Mouse (Mus musculus) adrenal gland (tissue): ENCODE measurements around the gene Nxph1.

Source experiments
- intact Hi-C: fragments of 180-260 bp; cut with DNase I; formaldehyde crosslinking; loops from one replicate; pipeline ENCODE4 v1.15.1; 2025
- long read RNA-seq, 2 experiments: library from polyadenylated mRNA; unstranded; transcript quantifications; one replicate each; pipeline ENCODE4 v2.0.0; 2020; ENCODE audit warnings: borderline replicate concordance in 1 of 2; ENCODE audit not compliant: insufficient replicate concordance in 1 of 2

Gene Nxph1
- long read RNA-seq, experiment 1, partial matches to known transcripts: 0 of 1 reads
- long read RNA-seq, experiment 1, other reads (novel, unspliced or antisense): 1 of 1 reads
- long read RNA-seq, experiment 2, partial matches to known transcripts: 0 of 1 reads
- long read RNA-seq, experiment 2, other reads (novel, unspliced or antisense): 1 of 1 reads

- intact Hi-C loops: no loop called here
These were observed at the start of gene Nxph1 for GRCm38 (mm10) chr6:8948131-8948470. Gene Nxph1, plus strand, starts transcription at chr6:8948431.

GRCm38 (mm10) chr6:8900021-8900728 lies 48.1 kb upstream of the Nxph1 start:
- intact Hi-C loops: no loop called here

- intact Hi-C loops: no loop called here
These were observed 47.5 kb upstream of the Nxph1 start for GRCm38 (mm10) chr6:8900729-8901122.

- intact Hi-C loops: no loop called here
These were observed 40.3 kb upstream of the Nxph1 start for GRCm38 (mm10) chr6:8907917-8908316.

GRCm38 (mm10) chr6:8913404-8913803 lies 34.8 kb upstream of the Nxph1 start:
- intact Hi-C loops: no loop called here

GRCm38 (mm10) chr6:8914682-8915081 lies 33.5 kb upstream of the Nxph1 start:
- intact Hi-C loops: no loop called here

GRCm38 (mm10) chr6:8924481-8924880 lies 23.8 kb upstream of the Nxph1 start:
- intact Hi-C loops: no loop called here

- intact Hi-C loops: loop anchor here (5.0 to 10.0 kb wide), 2 partner anchors 302 to 1490 kb away; no protein-coding TSS in a partner anchor
These were observed 13.0 kb upstream of the Nxph1 start for GRCm38 (mm10) chr6:8935241-8935640.

GRCm38 (mm10) chr6:8935705-8936104 lies 12.5 kb upstream of the Nxph1 start:
- intact Hi-C loops: loop anchor here (5.0 to 10.0 kb wide), 2 partner anchors 302 to 1489 kb away; no protein-coding TSS in a partner anchor

- intact Hi-C loops: loop anchor here (5.0 to 10.0 kb wide), 2 partner anchors 301 to 1489 kb away; no protein-coding TSS in a partner anchor
These were observed 12.1 kb upstream of the Nxph1 start for GRCm38 (mm10) chr6:8936168-8936567.

- intact Hi-C loops: no loop called here
These were observed 510 bp downstream of the Nxph1 start for GRCm38 (mm10) chr6:8948471-8949411.

GRCm38 (mm10) chr6:8949665-8950201 lies 1.5 kb downstream of the Nxph1 start:
- intact Hi-C loops: no loop called here

GRCm38 (mm10) chr6:8950611-8951325 lies 2.5 kb downstream of the Nxph1 start:
- intact Hi-C loops: no loop called here

GRCm38 (mm10) chr6:8951326-8951695 lies 3.1 kb downstream of the Nxph1 start:
- intact Hi-C loops: no loop called here

GRCm38 (mm10) chr6:8951884-8952590 lies 3.8 kb downstream of the Nxph1 start:
- intact Hi-C loops: no loop called here

GRCm38 (mm10) chr6:8955817-8956529 lies 7.7 kb downstream of the Nxph1 start:
- intact Hi-C loops: no loop called here

- intact Hi-C loops: no loop called here
These were observed 8.7 kb downstream of the Nxph1 start for GRCm38 (mm10) chr6:8956743-8957528.

GRCm38 (mm10) chr6:8957529-8957887 lies 9.3 kb downstream of the Nxph1 start:
- intact Hi-C loops: no loop called here
